Mouse (Mus musculus) mouse embryonic stem cell (cell line): Measurements from ENCODE around the gene Nfasc.

ENCODE experiments used
- in situ Hi-C, 2 experiments: fragments of 300-500 bp; cut with MboI; formaldehyde crosslinking; loops; 1 replicate in 1 of 2; 3 replicates in 1 of 2; pipeline ENCODE4 v1.14.3; 2019 to 2020; ENCODE audit warnings: low sequenced_read_pairs in 2 of 2, low pct_unique_long_range_greater_than_20kb in 1 of 2, mixed read lengths in 1 of 2; ENCODE audit not compliant: unreplicated experiment in 1 of 2

Gene Nfasc

GRCm38 (mm10) chr1:132530631-132531191 lies 210.9 kb downstream of the Nfasc start:
- in situ Hi-C loops = no loop called here

GRCm38 (mm10) chr1:132528647-132529334 lies 212.8 kb downstream of the Nfasc start:
- in situ Hi-C loops = loop anchor here (5.0 to 10.0 kb wide), 2 partner anchors 64 to 164 kb away; no protein-coding TSS in a partner anchor

GRCm38 (mm10) chr1:132528071-132528470 lies 213.5 kb downstream of the Nfasc start:
- in situ Hi-C loops = loop anchor here (5.0 to 10.0 kb wide), 2 partner anchors 64 to 163 kb away; no protein-coding TSS in a partner anchor

GRCm38 (mm10) chr1:132525832-132526231 lies 215.8 kb downstream of the Nfasc start:
- in situ Hi-C loops = loop anchor here (5.0 to 10.0 kb wide), 2 partner anchors 66 to 161 kb away; no protein-coding TSS in a partner anchor

GRCm38 (mm10) chr1:132523920-132524319 lies 217.7 kb downstream of the Nfasc start:
- in situ Hi-C loops = loop anchor here in 1 of 2 experiments (10.0 kb wide), 1 partner anchor 159 kb away; no protein-coding TSS in a partner anchor

GRCm38 (mm10) chr1:132523048-132523447 lies 218.5 kb downstream of the Nfasc start:
- in situ Hi-C loops = loop anchor here in 1 of 2 experiments (10.0 kb wide), 1 partner anchor 158 kb away; no protein-coding TSS in a partner anchor

- in situ Hi-C loops = loop anchor here in 1 of 2 experiments (10.0 kb wide), 1 partner anchor 156 kb away; no protein-coding TSS in a partner anchor
These were observed 220.8 kb downstream of the Nfasc start for GRCm38 (mm10) chr1:132520764-132521163.

- in situ Hi-C loops = loop anchor here in 1 of 2 experiments (10.0 kb wide), 1 partner anchor 155 kb away; no protein-coding TSS in a partner anchor
These were observed 221.9 kb downstream of the Nfasc start for GRCm38 (mm10) chr1:132519734-132520133.

- in situ Hi-C loops = no loop called here
These were observed 223.0 kb downstream of the Nfasc start for GRCm38 (mm10) chr1:132518621-132519020.

GRCm38 (mm10) chr1:132516776-132517175 lies 224.8 kb downstream of the Nfasc start:
- in situ Hi-C loops = no loop called here

- in situ Hi-C loops = no loop called here
These were observed 226.3 kb downstream of the Nfasc start for GRCm38 (mm10) chr1:132515339-132515738.
